Mouse (Mus musculus) brain, embryonic 14.5 days (tissue): ENCODE measurements around the gene Adcyap1r1. TPM values are rescaled to one million over a fixed set of nuclear protein-coding genes. Genes with fewer than 3 reads are reported as not detected.

ENCODE experiments used
- DNase-seq: peaks from one replicate; pipeline ENCODE4 v3.0.0-alpha.2; 2011; ENCODE audit warnings: low read depth
- CTCF ChIP-seq: fragments of 200-500 bp; IDR thresholded peaks from 2 replicates; pipeline ENCODE4 v1.5.1; 2012; ENCODE audit warnings: inconsistent platforms, mild to moderate bottlenecking, moderate library complexity, borderline replicate concordance; ENCODE audit not compliant: insufficient read depth, insufficient read length; ENCODE audit errors: extremely low read depth
- POLR2A ChIP-seq: fragments of 200-500 bp; IDR thresholded peaks from 2 replicates; pipeline ENCODE4 v1.6.1; 2012; ENCODE audit warnings: mild to moderate bottlenecking, inconsistent platforms, borderline replicate concordance; ENCODE audit not compliant: poor library complexity, insufficient read depth, insufficient read length, severe bottlenecking; ENCODE audit errors: extremely low read depth
- polyA plus RNA-seq: library from polyadenylated mRNA; depleted of rRNA; stranded (reverse); fragments of >200 nt; gene quantifications from 2 replicates; pipeline ENCODE4 v1.2.3, GENCODE M21; 2012

Gene Adcyap1r1
- polyA plus RNA-seq, 1 experiment, result 69.0 TPM

- TF ChIP-seq POLR2A (no peak), CTCF (no peak; the same call in 1 of the 2 replicates)
- DNase-seq, result peak; percentile 93
Measured at GRCm38 (mm10) chr6:55434360-55434759, 17.4 kb upstream of the Adcyap1r1 start.

DNA sequence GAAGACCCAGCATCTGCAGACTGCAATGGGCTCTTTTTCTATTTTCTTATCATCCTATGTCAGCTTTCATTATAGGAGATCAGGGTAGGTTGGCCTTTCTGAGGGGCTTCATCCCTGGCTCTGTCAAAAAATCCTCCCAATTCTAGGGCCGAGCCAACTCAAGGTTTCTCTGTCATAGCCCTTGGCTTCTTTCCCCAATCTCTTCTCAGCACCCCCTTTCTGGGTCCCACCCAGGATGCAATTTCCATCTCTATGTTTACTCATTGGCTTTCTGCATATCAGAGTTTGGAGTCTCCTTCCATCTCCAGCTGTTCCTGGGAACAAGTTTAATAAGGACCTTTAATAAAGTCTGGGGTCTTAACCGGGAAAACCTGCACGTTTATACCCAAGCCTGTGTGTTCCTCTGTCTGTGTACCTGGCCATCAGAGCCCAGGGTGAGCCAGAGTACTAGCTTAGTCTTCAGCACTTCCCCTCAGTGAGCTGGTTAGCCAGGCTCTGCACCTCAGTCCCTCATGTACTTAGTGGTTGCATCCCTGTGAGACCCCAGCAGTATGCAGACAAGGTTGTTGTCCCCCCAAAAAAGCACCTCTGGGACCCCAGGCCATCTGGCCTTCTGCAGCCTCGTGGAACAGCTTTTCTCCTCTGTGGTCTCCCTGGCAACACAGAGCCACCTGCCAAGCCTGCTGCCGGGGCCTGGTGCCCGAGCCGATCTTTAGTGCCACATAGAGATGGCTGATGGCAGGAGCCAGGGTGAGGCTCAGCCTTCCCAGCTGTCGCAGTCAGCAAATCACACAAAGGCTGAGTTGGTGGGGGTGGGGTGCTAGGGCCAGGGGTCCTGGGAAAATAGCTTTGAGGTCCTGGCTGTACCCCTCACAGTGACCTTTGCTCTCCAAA is 16.3 kb upstream of the Adcyap1r1 start:
- TF ChIP-seq CTCF (no peak), POLR2A (no peak)
- DNase-seq, result peak; percentile 92

GRCm38 (mm10) chr6:55437919-55438318 is 13.9 kb upstream of the Adcyap1r1 start:
- TF ChIP-seq CTCF (no peak), POLR2A (no peak)

DNA sequence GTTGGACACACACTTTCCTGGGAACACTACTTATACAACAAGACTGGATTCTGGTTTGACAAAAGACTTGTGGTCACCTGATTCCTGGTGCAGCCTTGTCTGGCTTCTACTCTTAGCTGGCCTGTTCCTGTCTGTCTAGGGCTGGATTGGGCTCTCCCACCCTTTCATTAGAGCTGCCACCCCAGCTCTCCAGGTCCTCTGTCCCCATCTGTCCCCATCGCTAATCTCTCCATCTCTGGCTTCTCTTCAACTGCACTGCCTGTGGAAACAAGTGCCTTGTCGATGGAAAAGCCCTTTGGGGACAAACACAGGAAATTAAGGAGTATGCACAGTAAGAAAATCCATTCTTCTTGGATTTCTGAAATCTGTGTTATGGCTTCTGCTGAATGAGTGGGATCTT is 12.9 kb upstream of the Adcyap1r1 start:
- TF ChIP-seq POLR2A, result no peak
- no peak for TF ChIP-seq CTCF
- no peak for DNase-seq

More at GRCm38 (mm10) chr6:55437919-55438318, 13.9 kb upstream of the Adcyap1r1 start:
- DNase-seq, result no peak

DNA sequence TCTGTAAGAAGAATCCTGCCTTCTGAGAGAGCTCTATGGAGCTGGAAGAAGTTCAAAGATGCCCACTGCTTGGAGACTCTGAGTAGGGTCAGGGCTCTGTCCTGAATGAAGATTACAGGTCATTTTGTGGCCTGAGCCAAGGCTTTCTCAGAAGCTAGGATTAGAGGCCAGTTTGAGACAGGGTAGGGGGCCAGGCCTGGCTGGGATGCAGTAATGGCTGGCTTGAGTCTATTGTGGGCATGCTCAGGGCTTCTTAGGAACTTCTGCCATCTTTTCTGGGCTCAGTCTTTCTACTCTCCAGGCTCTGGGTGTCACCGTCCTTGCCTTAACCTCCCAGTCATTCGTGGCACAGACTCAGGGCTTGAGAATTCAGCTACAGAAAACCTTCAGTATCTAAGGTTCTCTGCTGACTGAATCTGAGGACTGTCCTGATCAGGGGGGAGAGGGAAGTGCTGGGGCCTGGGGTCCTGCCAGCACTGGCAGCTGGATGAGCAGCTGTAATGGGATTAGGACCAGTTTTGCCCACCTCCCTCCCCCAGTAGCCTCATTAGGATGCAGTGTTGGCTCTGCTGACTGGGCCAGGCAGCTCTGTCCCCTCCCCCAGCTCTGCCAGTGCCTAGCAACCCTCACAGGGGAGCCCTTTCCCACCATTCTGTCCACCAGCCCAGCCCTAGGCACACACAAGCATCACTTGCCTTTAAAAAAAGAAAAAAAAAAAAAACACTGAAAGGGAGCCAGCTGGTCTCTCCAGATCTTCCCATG is 7.7 kb upstream of the Adcyap1r1 start:
- peak; percentile 96 for DNase-seq
- TF ChIP-seq CTCF (no peak), POLR2A (no peak)

DNA sequence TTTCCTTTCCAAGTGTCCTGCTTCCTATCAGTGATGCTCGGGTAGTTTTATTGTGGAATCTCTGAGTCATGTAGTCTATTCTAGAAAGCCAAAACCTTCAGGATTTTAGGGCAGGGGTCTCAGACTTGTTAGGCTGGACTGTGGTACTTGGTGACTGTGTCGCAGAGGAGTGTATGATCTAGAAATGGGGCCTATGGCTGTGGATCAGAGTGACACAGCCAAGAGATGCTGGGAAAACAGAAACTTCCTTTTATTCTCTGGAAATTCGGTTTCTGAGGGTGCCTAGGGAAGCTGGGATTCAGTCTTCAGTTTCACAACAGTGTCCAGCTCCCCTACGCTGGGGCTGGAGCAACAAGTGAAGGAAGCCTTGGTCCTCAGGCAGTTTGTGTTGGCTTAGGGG is 7.1 kb upstream of the Adcyap1r1 start:
- DNase-seq, result no peak
- TF ChIP-seq CTCF, result no peak
- no peak for TF ChIP-seq POLR2A

- no peak for DNase-seq
- TF ChIP-seq CTCF (no peak), POLR2A (no peak)
Measured at GRCm38 (mm10) chr6:55448199-55448598, 3.6 kb upstream of the Adcyap1r1 start.

DNA sequence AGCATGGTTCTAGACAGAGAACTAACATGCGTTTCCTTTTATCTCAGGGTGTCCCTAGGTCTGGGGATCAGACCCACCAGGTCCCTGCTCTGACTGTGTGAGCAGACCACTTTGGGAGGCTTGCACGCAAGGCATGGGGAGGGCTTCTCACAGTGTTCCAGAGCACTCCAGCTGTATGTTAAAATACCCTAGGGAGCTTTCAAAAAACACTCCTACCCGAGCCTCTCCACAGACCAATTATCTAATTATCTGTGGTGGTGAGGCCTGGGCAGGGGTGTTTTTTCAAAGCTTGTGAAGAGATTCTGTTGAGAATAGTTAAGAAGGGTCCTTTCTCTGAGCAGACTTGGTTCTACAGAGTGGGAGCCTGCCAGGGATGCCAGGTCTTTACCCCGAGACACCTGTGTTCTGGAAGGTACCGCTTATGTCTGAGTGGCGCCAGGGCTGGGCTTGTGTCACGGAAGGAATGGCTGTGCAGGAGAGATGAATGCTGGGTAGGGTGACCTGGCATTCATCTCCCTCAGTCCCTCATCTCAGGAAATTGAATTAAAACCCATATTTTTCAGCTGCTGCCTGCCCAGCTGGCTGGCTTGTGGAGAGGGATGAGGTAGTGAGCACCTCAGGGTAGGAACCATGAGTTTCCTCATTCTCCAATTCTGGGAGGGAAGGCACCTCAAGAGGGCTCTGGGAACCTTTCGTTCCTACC is 2.7 kb upstream of the Adcyap1r1 start:
- peak; percentile 63 for DNase-seq
- TF ChIP-seq POLR2A, result no peak
- TF ChIP-seq CTCF, result no peak

- no peak for TF ChIP-seq CTCF
- no peak for TF ChIP-seq POLR2A
- no peak for DNase-seq
Measured at GRCm38 (mm10) chr6:55452381-55452780, 603 bp downstream of the Adcyap1r1 start.

DNA sequence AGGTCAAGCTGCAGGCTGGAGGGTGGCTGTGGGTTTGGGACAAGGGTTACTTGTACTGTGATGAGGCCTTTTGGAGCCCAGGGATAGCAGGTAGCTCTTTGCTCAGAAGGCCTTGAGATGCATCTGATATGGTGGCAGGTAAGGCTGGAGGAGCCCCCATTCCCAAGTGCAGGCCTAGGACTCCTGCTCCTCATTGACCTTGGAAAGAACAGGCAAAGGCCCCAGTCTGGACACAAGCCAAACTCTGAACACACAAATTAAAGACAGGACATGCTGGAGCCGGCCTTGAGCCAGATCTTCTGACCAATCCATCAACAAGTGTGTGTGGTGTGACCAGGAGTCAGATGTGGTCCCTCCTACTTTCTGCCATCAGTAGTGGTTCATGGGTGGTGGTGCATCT is 1.8 kb downstream of the Adcyap1r1 start:
- TF ChIP-seq POLR2A, result no peak
- no peak for TF ChIP-seq CTCF
- peak; percentile 48 for DNase-seq

GRCm38 (mm10) chr6:55455641-55456040 is 3.9 kb downstream of the Adcyap1r1 start:
- DNase-seq, result no peak
- TF ChIP-seq POLR2A (no peak), CTCF (no peak)
